Mouse (Mus musculus): Measurements from ENCODE around the gene Arhgef11. TPM values are rescaled to one million over a fixed set of nuclear protein-coding genes. Genes with fewer than 3 reads are reported as not detected.
"Not testable (repeated sequence)": the region's sequence is repeated elsewhere in the genome, so short reads cannot be mapped to it uniquely, and the experiment has no call there.

Gene Arhgef11
- total RNA-seq (2021), result 10 to 100 TPM; 58.3 to 60.9 TPM
- long read RNA-seq, experiment 1, full-length matches to known transcripts, result 1 of 31 reads
- long read RNA-seq, experiment 1, partial matches to known transcripts, result 18 of 31 reads
- long read RNA-seq, experiment 1, other reads (novel, unspliced or antisense), result 12 of 31 reads
- long read RNA-seq, experiment 2, partial matches to known transcripts, result 18 of 24 reads
- long read RNA-seq, experiment 2, other reads (novel, unspliced or antisense), result 6 of 24 reads

GRCm38 (mm10) chr3:87616957-87617810 lies at the start of gene Arhgef11:
TSS of gene Arhgef11 (plus strand) at chr3:87617559.
- DNase-seq (ENCODE audit: low spot score in 2 of 2), result peak; percentile 63 to 81

DNA sequence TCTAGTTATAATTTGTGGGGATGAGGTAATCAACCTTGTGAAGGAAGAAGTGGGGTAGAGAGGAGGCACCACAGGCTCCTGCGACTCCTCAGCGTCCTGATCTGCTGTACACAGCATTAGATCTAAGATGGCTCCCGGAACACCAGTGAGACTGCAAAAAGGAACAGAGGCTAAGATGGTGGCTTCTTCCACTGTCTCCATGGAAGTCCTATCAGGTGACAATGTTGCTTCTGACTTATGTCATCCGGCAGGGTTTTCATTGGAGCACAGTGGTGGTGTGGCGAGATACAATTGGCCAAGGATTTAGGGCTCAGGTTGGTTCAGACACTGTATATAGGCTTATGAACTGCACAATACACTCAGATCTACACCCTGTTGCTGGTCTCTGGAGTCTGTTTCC lies 48.7 kb upstream of the Arhgef11 start:
- no peak for DNase-seq (ENCODE audit: low spot score in 2 of 2)

- no peak for DNase-seq (ENCODE audit: low spot score in 2 of 2)
These were observed 41.6 kb upstream of the Arhgef11 start for GRCm38 (mm10) chr3:87575766-87576165.

DNA sequence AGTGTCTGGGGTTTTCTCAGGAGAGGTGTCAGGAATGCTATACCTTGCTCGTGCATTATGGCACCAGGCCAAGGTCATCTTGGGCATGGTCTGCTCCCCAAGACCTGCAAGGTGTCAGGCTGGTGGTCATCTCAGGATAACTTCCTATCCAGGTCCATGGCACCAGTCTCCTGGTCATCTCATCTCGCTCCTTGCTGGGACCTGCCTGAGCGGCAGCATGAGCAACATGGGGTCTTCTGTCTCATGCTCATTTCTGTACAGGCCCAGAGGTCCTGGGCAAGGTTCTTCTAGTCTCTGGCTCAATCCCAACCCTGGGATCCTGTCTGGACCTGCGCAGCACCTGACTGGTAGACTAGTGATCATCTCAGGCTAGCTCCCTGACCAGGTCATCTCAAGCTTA lies 35.1 kb upstream of the Arhgef11 start:
- no peak for DNase-seq (ENCODE audit: low spot score in 2 of 2)

DNA sequence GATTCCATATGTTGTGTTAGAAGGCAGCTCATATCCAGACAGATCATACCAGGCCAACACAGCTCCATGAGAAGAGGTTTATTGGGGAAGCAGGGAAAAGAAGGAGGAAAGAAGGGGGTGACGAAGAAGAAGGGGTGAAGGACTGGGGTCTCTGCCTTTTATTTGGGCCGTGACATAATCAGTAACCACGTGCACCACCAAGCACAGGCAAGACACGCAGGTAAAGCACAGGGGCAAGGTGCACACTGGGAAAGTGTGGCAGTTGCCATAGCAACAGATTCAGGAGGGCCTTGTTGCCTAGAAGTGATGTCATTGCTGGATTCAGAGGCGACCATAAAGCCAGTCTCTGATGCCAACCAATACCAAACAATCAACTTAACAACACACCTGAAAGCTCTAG lies 23.6 kb upstream of the Arhgef11 start:
- DNase-seq (ENCODE audit: low spot score in 2 of 2), result no peak

GRCm38 (mm10) chr3:87595328-87595727 lies 22.0 kb upstream of the Arhgef11 start:
- not testable (repeated sequence) for DNase-seq (ENCODE audit: low spot score in 2 of 2)

DNA sequence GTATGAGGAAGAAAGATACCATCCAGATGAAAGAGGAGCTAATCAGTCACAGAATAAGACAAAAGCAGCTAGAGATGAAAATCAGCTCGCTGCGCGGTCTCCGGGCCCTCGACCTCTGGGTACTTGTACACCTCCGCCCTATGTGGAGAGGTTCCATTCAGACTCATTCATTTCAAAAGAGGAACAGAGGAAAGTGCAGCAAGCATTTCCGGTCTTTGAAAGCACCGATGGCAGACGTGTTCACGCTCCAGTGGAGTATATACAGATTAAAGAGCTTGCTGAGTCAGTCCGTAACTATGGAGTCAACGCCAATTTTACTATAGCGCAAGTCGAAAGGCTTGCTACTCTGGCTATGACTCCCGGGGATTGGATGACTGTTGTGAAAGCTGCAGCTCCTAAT lies 16.3 kb upstream of the Arhgef11 start:
- DNase-seq (ENCODE audit: low spot score in 2 of 2), result not testable (repeated sequence)

- DNase-seq (ENCODE audit: low spot score in 2 of 2), result no peak
These were observed 1.0 kb upstream of the Arhgef11 start for GRCm38 (mm10) chr3:87616354-87616753.

DNA sequence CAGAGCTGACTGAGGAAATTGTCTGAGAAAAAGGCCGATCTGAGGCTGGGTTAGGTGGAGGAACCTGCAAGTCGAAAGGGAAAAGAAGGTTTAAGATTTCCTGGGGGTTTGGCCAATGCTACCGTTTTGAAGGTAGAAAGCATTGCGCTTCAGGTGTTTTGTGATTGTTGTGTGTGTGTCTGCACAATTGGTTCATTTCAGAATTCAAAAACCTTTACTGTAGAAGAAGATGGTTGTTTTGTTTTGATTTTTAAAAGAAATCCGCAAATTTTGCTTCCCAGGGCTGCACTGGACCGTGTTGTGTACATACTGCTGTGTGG lies 412 bp downstream of the Arhgef11 start:
- no peak for DNase-seq (ENCODE audit: low spot score in 2 of 2)

DNA sequence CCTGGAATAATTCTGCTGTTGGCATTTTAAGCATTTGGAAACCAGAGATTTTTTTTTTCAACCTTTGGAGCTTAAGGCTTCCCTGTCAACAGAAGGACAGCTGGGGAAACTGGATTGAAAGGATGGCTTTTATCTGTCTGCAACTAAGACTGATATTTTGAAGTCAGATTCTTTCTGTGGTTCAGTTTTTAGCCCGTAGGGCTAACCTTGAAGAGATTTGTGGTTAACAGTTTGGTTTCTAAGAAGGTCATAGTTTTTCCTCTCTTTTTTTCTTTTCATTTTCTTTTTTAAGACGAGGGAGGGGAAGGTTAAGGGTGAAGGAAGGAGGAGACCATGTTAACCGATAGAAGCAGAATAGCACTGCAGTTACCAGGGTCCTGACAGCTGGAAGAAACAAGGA lies 881 bp downstream of the Arhgef11 start:
- DNase-seq (ENCODE audit: low spot score in 2 of 2), result no peak

DNA sequence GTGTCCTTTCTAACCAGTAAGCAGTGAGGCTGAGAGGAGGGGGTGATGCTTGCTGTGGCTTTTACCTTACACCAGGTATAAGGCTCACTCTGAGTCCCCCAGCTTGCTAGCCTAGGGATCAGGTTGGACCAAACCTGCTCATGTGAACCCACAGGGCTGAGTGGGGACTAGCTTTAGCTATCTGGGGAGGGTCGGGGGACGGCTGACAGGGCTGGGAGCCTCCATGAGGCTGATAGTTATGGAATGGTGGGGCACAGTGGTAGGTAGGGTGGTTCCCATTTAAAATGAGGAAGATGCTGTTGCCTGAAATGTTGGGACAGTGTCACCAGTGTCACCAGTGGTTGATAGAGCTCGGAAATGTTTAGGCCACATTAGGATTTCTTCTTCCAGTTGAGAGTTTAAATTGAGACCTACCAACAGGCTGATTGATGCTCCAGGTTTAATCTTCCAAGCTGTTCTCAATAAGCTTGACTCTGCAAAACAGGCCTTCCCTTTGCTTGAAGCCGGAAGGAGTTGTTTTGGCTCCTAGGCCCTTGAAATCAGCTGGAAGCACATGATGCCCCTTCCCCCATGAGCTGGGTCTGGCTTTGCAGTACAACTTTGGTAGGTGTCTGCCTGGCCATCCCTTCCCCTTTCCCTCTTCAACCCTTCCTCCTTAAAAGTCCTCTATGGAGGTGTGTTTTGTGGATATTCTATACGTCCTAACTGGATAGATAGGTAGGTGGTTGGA lies 1.8 kb downstream of the Arhgef11 start:
- DNase-seq (ENCODE audit: low spot score in 2 of 2), result no peak

- no peak for DNase-seq (ENCODE audit: low spot score in 2 of 2)
These were observed 3.0 kb downstream of the Arhgef11 start for GRCm38 (mm10) chr3:87620218-87620891.

DNA sequence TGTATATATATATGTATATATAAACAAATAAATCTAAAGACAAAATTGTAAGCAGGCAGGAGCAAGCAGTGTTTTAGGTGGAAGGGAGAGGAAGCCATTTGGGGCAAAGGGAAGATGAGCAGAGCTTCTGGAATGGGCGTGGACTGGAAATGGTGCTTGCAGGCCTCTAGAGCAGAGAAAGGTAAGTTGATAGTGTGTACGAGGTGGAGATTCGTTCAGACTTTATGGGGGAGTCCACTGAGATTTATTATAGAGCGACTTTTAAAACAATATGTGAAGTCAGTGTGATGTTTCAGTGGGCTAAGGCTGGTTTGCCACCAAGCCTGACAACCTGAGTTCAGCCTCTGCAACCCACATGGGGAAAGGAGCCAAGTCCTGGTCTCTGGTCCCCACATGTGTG lies 7.5 kb downstream of the Arhgef11 start:
- no peak for DNase-seq (ENCODE audit: low spot score in 2 of 2)

GRCm38 (mm10) chr3:87630899-87631298 lies 13.5 kb downstream of the Arhgef11 start:
- no peak for DNase-seq (ENCODE audit: low spot score in 2 of 2)

GRCm38 (mm10) chr3:87631408-87631807 lies 14.0 kb downstream of the Arhgef11 start:
- no peak for DNase-seq (ENCODE audit: low spot score in 2 of 2)

GRCm38 (mm10) chr3:87635514-87635913 lies 18.2 kb downstream of the Arhgef11 start:
- DNase-seq (ENCODE audit: low spot score in 2 of 2), result no peak

- no peak for DNase-seq (ENCODE audit: low spot score in 2 of 2)
These were observed 26.1 kb downstream of the Arhgef11 start for GRCm38 (mm10) chr3:87643453-87643852.

DNA sequence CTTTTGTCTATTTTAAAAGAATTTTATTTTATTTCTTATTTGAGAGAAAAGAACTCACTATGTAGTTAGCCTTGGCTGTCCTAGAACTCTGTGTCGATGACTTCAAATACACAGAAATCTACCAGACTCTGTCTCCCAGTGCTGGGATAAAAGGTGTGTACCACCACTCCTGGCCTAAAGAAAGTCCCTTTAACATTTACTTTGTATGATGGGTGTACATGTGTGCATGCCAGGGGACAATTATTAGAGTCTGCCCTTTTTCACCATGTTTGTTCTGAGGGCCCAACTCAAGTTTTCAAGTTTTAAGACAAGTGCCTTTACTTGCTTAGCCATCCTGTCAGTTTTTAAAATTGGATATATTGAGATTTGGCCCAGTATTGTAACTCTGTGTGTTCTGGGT lies 28.8 kb downstream of the Arhgef11 start:
- no peak for DNase-seq (ENCODE audit: low spot score in 2 of 2)

GRCm38 (mm10) chr3:87649063-87649462 lies 31.7 kb downstream of the Arhgef11 start:
- no peak for DNase-seq (ENCODE audit: low spot score in 2 of 2)

DNA sequence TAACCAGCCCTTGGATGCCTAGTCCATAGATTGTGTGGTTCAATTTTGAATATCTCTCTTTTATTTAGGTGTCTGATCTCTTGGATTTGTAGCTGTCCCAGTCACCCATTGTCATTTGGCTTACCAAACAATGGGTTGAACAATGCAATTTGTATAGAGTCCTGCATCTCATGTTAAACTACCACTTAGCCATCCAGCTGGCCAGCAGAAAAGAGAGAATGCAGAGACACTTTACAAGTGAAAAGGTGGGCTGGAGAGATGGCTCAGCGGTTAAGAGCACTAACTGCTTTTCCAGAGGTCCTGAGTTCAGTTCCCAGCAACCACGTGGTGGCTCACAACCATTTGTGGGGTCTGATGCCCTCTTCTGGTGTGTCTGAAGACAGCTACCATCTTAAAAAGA lies 41.0 kb downstream of the Arhgef11 start:
- no peak for DNase-seq (ENCODE audit: low spot score in 2 of 2)

DNA sequence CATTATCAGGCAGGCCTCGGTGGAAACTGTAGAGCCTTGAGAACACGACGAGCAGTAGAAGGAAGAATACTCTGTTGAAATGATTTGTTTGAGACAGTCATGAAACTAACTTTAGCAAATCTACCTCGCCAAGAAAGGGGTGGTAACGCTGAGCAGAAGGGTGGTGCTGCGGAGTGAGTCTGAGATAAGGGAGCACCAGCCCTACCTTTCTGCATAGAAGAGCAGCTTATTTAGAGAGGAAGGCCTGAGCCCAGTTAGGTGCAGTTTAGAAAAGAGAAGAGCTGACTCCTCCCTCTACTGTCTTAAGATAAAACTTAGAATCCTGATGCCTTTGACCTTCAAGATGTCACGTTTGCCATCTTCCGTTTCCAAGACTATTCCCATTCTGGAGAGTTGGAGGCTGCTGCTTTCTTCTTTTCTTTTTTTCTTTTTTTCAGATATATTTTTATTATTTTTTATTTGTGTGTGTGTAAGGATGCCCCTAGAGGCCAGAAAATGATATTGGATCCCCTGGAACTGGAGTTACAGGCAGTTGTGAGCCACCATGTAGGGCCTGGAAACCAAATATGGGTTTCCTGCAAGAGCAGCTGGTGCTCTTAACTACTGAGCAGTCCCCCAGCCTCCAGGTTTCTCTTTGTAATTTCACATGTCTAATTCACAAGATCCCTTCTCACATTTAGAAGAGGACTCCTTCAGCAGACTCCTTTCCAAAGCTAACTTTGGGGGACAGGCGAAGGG lies 42.5 kb downstream of the Arhgef11 start:
- DNase-seq (ENCODE audit: low spot score in 2 of 2), result no peak

Data from left cerebral cortex, adult 18-20 months (tissue).